Mouse (Mus musculus) lung, adult 2 months (tissue): ENCODE data around the gene Daglb. TPM values are rescaled to one million over a fixed set of nuclear protein-coding genes. Genes with fewer than 3 reads are reported as not detected.
A peak's percentile ranks its signal among the peaks of the same experiment; 100 is the strongest.

Source experiments
- DNase-seq: peaks from one replicate; pipeline ENCODE4 v3.0.0; 2022
- H3K4me1 ChIP-seq: fragments of 200-500 bp; 2 replicates; pipeline ENCODE4 v1.6.1; 2011; ENCODE audit warnings: low read length; ENCODE audit not compliant: control insufficient read depth, insufficient read depth
- H3K4me3 ChIP-seq: fragments of 200-500 bp; replicated peaks from 2 replicates; pipeline ENCODE3; 2011; ENCODE audit warnings: low read depth, mild to moderate bottlenecking, control low read depth, low read length; ENCODE audit errors: extremely low read depth
- CTCF ChIP-seq: fragments of 200-500 bp; IDR thresholded peaks from 2 replicates; pipeline ENCODE4 v1.5.1; 2011; ENCODE audit warnings: mild to moderate bottlenecking, low read length, control low read depth; ENCODE audit not compliant: insufficient read depth
- POLR2A ChIP-seq: fragments of 200-500 bp; IDR thresholded peaks from 2 replicates; pipeline ENCODE4 v1.6.1; 2011; ENCODE audit warnings: low read depth, mild to moderate bottlenecking, control low read depth, low read length, borderline replicate concordance; ENCODE audit errors: extremely low read depth
- WGBS: fragments of 180-500 bp; shearing (Covaris S2); methylation state at CpG from one replicate; pipeline ENCODE4 v1.1.7; 2018; 5-methylcytosine and 5-hydroxymethylcytosine counted together
- polyA plus RNA-seq: library from polyadenylated mRNA; depleted of rRNA; stranded (reverse); fragments of >200 nt; gene quantifications from 2 replicates; pipeline ENCODE4 v1.2.3, GENCODE M21; 2012

Gene Daglb
- polyA plus RNA-seq, 1 experiment: 18.1 TPM

GRCm38 (mm10) chr5:143526698-143527331 is 62.4 kb downstream of the Daglb start:
- WGBS: under 1% methylated on average over 28 of the region's 28 CpGs
- H3K4me1 ChIP-seq: peaks cover 32% of the 10 kb centered on the region
- TF ChIP-seq POLR2A (0 out of 2 replicates have a peak, but pooled peaks have one; percentile 20), CTCF (no peak)
- H3K4me3 ChIP-seq: peak overlapping the region; percentile 97
- DNase-seq: peak; percentile 51

- under 1% methylated on average over 105 of the region's 105 CpGs for WGBS
- TF ChIP-seq POLR2A (peak; percentile 96; the same call in 1 of the 2 replicates), CTCF (no peak)
- DNase-seq: peak; percentile 94
- peaks cover 28% of the 10 kb centered on the region for H3K4me1 ChIP-seq
- H3K4me3 ChIP-seq: peak within 1 kb of the TSS; percentile 97
Measured at GRCm38 (mm10) chr5:143527486-143528307, 63.3 kb downstream of the Daglb start, which contains the start of gene Rac1. Gene Rac1 (minus strand): TSS chr5:143528036.

- H3K4me3 ChIP-seq: peak overlapping the region; percentile 94
- no peak for DNase-seq
- peaks cover 26% of the 10 kb centered on the region for H3K4me1 ChIP-seq
- TF ChIP-seq POLR2A (no peak), CTCF (no peak)
- 14% methylated on average over 7 of the region's 7 CpGs for WGBS
Measured at GRCm38 (mm10) chr5:143528308-143528683, 63.9 kb downstream of the Daglb start.

GRCm38 (mm10) chr5:143530715-143531114 is 66.3 kb downstream of the Daglb start:
- no peak for TF ChIP-seq POLR2A
- TF ChIP-seq CTCF: no peak
- H3K4me3 ChIP-seq: no peak overlapping the region
- DNase-seq: no peak
- peaks cover 5% of the 10 kb centered on the region for H3K4me1 ChIP-seq
- 67% methylated on average over 7 of the region's 7 CpGs for WGBS

DNA sequence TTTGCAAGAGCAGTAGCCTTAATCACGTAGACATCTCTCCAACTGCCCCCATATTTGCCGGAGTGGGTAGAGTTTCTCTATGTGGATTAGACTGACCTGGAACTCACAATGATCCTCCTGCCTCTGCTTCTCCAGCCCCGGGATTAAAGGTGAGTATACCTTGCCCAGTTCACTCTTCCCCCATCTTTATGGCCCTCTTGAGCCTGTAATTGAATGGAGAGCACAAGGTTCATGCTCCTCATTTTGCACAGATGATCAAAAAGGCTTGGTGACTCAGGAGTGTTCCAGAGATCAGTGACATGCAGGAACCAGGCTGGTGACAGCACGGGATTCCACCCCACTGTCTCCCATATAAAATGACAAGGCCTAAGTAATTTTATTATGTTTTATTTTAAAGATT is 70.5 kb downstream of the Daglb start:
- Histone ChIP-seq H3K4me1 (no peaks in the 10 kb centered on the region), H3K4me3 (no peak overlapping the region)
- 91% methylated on average over 4 of the region's 4 CpGs for WGBS
- TF ChIP-seq POLR2A (no peak), CTCF (no peak)
- DNase-seq: no peak

DNA sequence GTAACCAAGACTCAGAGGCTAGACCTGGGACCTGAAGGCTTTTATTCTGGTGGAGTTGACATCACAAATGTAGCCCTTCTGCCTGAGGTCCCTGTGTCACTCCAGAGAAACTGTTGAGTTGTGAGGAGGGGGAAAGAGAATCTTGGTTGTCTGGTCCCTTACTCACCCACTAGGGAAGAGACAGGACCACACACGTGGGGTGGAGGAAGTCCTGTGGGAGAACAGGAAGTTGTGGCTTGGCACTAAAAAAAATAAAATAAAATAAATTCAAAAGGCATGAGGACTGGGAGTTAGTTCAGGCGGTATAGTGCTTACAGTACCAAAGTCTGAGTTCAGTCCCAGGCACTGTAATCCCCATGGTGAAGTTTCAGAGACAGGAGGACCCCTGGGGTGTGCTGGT is 72.6 kb downstream of the Daglb start:
- WGBS: 15% methylated on average over 2 of the region's 2 CpGs
- Histone ChIP-seq H3K4me3 (no peak overlapping the region), H3K4me1 (no peaks in the 10 kb centered on the region)
- DNase-seq: no peak
- no peak for TF ChIP-seq POLR2A
- no peak for TF ChIP-seq CTCF

DNA sequence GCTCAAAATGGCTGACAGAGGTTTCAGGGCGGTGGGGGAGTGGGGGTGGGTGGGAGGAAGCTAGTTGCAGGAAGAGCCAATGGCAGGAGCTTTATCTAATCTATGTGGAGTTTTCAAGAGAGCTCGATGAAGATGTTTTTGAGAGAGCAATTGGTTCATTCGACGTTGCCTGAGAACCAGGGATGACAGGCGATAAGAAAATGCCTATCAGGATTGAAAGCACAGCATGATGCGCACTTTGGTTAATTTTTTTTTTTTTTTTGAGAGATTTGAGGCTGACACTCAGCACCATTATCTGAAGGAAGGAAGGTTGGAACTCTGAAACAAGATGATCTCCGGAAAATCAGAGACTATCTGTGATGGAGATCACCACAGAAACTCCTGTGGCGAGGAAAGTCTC is 74.7 kb downstream of the Daglb start:
- no peak overlapping the region for H3K4me3 ChIP-seq
- WGBS: 80% methylated on average over 8 of the region's 8 CpGs
- TF ChIP-seq POLR2A (no peak), CTCF (no peak)
- DNase-seq: no peak
- no peaks in the 10 kb centered on the region for H3K4me1 ChIP-seq

GRCm38 (mm10) chr5:143547384-143547783 is 83.0 kb downstream of the Daglb start:
- peak; percentile 82 for DNase-seq
- TF ChIP-seq CTCF: peak; percentile 100
- no peak for TF ChIP-seq POLR2A
- 5% methylated on average over 11 of the region's 11 CpGs for WGBS
- H3K4me1 ChIP-seq: peaks cover 9% of the 10 kb centered on the region
- H3K4me3 ChIP-seq: no peak overlapping the region

GRCm38 (mm10) chr5:143547866-143548265 is 83.5 kb downstream of the Daglb start:
- DNase-seq: no peak
- WGBS: 47% methylated on average over 10 of the region's 10 CpGs
- TF ChIP-seq CTCF: no peak
- no peak for TF ChIP-seq POLR2A
- peaks cover 9% of the 10 kb centered on the region for H3K4me1 ChIP-seq
- H3K4me3 ChIP-seq: no peak overlapping the region
